Mouse (Mus musculus): Measurements from ENCODE around the gene Bcas3. TPM values are rescaled to one million over a fixed set of nuclear protein-coding genes. Genes with fewer than 3 reads are reported as not detected.

The Bcas3 gene
- 28.5 and 34.8 TPM in 2 replicates for polyA plus RNA-seq (2015; fragmentation: Nextera tagmentation; extraction: Ambion mirVana)

DNA sequence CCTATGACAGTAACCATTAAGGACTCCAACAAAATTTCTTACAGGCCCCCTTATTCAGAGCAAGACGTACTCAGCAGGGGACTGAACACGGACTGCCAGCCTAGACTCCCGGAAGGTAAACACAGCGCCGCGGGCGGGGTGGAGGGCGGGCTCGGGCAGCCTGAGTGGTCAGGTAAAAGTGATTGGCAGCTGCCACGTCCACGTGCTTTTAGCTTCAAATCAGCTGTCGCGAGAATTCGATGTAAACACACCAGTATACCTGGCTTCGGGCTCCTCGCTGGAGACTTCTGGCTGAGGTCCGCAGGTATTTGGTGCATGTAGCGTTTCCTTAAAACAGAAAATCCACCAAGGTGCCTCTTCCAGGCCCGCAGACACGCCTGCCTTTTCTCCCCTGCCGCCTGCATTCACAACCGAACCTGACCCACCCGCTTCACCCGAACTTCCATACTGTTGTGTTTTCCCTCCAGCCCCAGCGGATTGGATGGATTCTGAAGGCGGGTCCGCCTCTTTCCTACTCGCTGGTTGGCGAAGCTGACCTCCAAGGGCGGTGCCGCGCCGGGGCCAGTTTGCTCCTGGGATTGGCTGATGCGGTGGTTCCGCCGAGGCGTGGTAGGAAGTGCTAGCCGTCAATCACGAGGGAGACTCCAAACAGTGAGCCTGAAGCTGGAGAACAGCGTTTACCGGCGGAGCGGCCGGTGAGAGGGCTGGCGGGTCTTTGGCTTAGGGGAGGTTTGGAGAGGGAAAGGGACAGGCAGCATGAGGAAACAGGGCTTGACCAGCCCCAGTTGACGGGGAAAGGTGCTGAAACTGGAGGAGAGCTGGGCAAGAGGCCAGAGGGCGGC lies at the start of gene Bcas3:
TSS of gene Bcas3 (plus strand) at position 629 of the 842 bp plus-strand sequence.
- H3K4me3 ChIP-seq (replicated peaks) = peak within 1 kb of the TSS; percentile 71
- peak within 1 kb of the TSS; percentile 79 for H3K9ac ChIP-seq (replicated peaks)
- H3K4me1 ChIP-seq (replicated peaks) = peaks cover 11% of the 10 kb centered on the region
- WGBS = under 1% methylated on average over 47 of the region's 47 CpGs
- ATAC-seq = peak; percentile 100
- H3K27me3 ChIP-seq = no peaks in the 10 kb centered on the region
- H3K9me3 ChIP-seq = no peaks in the 10 kb centered on the region
- peak within 1 kb of the TSS; percentile 59; the same call in 1 of the 2 replicates for H3K27ac ChIP-seq
- H3K36me3 ChIP-seq = no peaks in the 10 kb centered on the region; the same call in 1 of the 2 replicates
- H3K4me2 ChIP-seq (replicated peaks) = peak within 1 kb of the TSS; percentile 89

DNA sequence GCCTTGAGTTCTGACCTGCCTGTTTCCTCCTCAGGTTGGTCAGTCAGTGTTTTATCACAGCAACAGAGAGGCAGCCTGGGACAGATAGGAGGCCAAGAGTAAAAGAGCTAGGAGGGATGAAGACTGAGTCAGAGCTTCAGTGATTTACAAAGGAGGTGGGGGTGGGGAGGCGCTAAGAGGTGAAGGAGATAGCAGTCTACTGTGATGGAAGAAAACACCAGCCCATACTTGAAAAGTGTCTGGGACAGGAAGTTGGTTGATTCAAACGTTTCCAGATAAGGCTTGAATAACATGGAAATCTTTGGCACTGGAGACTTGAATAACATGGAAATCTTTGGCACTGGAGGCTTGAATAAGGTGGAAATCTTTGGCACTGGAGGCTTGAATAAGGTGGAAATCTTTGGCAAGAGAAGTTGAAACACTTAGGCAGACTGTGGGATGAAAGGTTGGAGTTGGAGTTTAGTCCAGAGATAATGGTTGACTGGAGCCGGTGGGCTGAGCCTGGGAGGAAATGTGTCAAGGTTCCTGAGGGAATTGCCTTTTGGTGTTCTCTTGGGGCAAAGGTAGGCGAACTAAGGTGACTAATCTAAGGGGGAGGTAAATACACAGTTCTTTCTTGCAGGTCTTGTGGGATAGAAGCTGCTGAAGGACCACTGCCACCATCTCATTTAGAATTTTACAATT lies 46.2 kb upstream of the Bcas3 start:
- Histone ChIP-seq H3K36me3 (no peaks in the 10 kb centered on the region), H3K27ac (no peak overlapping the region), H3K4me1 (replicated peaks) (peaks cover 5% of the 10 kb centered on the region; the same call in 1 of the 2 replicates), H3K9me3 (no peaks in the 10 kb centered on the region), H3K27me3 (no peaks in the 10 kb centered on the region), H3K9ac (replicated peaks) (no peak overlapping the region), H3K4me3 (replicated peaks) (no peak overlapping the region), H3K4me2 (replicated peaks) (no peak overlapping the region)
- ATAC-seq = no peak
- 70% methylated on average over 4 of the region's 4 CpGs for WGBS

DNA sequence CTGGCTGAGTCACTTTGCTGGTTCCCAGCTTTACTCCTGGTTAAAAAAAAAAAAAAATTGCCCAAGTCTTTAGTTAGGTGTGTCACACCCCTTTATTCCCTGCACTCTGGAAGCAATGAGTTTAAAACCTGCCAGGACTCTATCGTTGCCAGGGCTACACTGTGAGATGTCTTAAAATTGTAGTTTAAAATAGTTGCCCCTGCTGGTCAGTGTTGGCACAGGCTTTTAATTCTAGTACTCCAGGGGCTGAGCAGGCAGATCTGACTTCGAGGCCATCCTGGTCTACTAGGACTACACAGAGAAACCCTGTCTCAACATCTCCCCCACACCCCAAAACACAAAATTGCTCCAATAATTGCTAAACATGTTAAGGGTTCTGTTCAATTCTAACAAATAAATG lies 44.2 kb upstream of the Bcas3 start:
- H3K27ac ChIP-seq = no peak overlapping the region

DNA sequence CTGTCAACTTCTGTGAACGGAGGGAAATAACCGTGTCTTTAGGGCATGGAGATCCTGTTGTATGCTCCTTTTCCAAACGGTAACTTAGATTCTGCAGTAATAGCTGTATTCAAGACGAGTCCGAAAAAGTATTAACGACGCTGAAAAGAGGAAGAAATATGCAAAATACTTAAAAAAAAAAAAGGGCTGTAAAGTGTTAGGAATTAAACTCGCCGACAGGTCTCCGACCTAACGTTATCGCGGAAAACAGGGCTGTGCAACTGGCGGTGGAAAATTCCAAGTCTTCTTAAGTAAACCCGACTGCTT lies 42.6 kb upstream of the Bcas3 start:
- peak overlapping the region; percentile 72; the same call in 1 of the 2 replicates for H3K27ac ChIP-seq
- peak overlapping the region; percentile 91 for H3K4me2 ChIP-seq (replicated peaks)
- H3K4me1 ChIP-seq (replicated peaks) = peaks cover 33% of the 10 kb centered on the region
- peaks cover 4% of the 10 kb centered on the region for H3K36me3 ChIP-seq
- H3K9ac ChIP-seq (replicated peaks) = peak overlapping the region; percentile 67
- peak overlapping the region; percentile 97 for H3K4me3 ChIP-seq (replicated peaks)
- no peaks in the 10 kb centered on the region for H3K9me3 ChIP-seq
- H3K27me3 ChIP-seq = no peaks in the 10 kb centered on the region
- no peak for ATAC-seq
- WGBS = 2% methylated on average over 15 of the region's 15 CpGs

More for the DNA sequence above, 44.2 kb upstream of the Bcas3 start:
- Histone ChIP-seq H3K27me3 (no peaks in the 10 kb centered on the region), H3K4me2 (replicated peaks) (no peak overlapping the region), H3K4me1 (replicated peaks) (peaks cover 22% of the 10 kb centered on the region), H3K9me3 (no peaks in the 10 kb centered on the region), H3K4me3 (replicated peaks) (no peak overlapping the region), H3K9ac (replicated peaks) (no peak overlapping the region), H3K36me3 (no peaks in the 10 kb centered on the region)
- 81% methylated on average over 2 of the region's 2 CpGs for WGBS
- no peak for ATAC-seq

DNA sequence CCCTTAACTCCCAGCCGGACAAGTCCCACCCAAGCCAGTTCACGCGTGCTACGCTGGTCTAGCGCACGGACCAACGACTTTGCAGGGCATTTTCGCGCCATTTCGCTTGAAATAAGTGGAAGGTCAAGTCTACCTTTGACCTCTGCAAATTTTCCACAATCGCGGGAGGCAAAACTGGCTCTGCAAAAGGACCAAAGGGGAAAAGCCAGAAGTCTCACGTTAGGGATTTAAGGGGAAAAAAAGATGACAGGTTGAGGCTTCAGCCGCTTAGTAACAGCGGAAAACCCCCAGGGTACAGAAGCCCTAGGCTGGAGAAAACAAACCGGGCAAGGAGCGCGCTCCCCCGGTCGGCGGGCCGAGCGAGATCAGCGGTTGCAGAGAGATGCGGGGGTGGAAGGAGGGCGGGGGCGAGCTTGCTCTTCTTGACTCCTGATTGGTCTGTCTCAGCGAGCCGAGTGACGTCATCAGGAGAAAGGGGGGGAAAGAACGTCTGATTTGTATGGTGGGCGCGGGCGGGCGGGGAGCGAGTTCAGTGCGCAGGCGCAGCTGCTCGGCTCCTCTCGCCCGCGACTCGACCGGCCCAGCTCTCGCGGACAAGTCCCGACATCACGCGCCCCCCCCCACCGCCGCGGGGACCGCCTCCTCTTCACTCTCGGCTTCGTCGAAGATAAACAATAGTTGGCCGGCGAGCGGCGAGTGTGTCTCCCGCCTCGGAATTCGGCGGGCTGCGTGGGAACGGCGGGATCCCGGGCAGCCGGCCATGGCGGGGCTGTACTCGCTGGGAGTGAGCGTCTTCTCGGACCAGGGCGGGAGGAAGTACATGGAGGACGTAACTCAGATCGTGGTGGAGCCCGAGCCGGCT lies 42.0 kb upstream of the Bcas3 start, which contains the start of gene Ppm1d:
TSS of gene Ppm1d (plus strand) at position 532 of the 862 bp plus-strand sequence.
- WGBS = under 1% methylated on average over 77 of the region's 78 CpGs
- no peaks in the 10 kb centered on the region for H3K27me3 ChIP-seq
- H3K4me3 ChIP-seq (replicated peaks) = peak within 1 kb of the TSS; percentile 97
- ATAC-seq = peak; percentile 94
- no peaks in the 10 kb centered on the region for H3K9me3 ChIP-seq
- H3K27ac ChIP-seq = peak within 1 kb of the TSS; percentile 91
- peaks cover 33% of the 10 kb centered on the region for H3K4me1 ChIP-seq (replicated peaks)
- H3K36me3 ChIP-seq = peaks cover 4% of the 10 kb centered on the region
- peak within 1 kb of the TSS; percentile 91 for H3K9ac ChIP-seq (replicated peaks)
- H3K4me2 ChIP-seq (replicated peaks) = peak within 1 kb of the TSS; percentile 91

DNA sequence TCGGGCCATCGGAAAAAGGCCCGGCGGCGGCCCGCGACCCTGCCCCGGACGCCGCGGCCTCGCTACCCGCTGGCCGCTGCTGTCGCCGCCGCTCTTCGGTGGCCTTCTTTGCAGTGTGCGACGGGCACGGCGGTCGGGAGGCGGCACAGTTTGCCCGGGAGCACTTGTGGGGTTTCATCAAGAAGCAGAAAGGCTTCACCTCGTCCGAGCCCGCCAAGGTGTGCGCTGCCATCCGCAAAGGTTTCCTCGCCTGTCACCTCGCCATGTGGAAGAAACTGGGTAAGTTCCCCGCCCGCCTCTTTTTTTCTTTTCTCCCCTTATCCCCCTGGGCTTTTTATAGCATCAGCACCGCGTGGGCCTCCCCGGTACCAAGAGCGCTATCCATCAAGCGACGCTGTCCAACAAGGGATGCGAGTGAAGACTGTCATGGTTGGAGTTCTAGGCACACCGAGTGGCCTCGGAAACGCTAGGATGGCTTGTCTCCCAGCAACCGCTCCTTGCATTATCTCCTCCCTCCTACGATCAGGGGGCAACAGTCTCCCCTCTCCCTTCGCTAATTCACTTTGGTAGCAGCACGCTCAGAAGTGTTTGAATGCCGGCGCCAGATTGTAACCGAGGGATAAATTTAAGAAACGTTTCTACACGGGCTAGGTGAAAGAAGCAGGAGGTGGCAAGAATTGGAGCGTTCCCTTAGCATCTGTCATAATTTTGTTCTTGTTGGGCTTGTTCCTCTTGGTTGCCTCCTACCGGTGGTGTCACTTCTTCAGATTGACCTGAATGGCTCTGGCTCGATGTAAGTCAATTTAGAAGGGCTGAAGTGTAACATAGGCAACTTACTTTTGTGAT lies 41.1 kb upstream of the Bcas3 start:
- Histone ChIP-seq H3K27ac (peak overlapping the region; percentile 91), H3K36me3 (peaks cover 7% of the 10 kb centered on the region), H3K4me1 (replicated peaks) (peaks cover 33% of the 10 kb centered on the region), H3K27me3 (no peaks in the 10 kb centered on the region), H3K9ac (replicated peaks) (peak overlapping the region; percentile 91), H3K9me3 (no peaks in the 10 kb centered on the region), H3K4me3 (replicated peaks) (peak overlapping the region; percentile 97), H3K4me2 (replicated peaks) (peak overlapping the region; percentile 91)
- WGBS = under 1% methylated on average over 54 of the region's 56 CpGs
- peak; percentile 25 for ATAC-seq

DNA sequence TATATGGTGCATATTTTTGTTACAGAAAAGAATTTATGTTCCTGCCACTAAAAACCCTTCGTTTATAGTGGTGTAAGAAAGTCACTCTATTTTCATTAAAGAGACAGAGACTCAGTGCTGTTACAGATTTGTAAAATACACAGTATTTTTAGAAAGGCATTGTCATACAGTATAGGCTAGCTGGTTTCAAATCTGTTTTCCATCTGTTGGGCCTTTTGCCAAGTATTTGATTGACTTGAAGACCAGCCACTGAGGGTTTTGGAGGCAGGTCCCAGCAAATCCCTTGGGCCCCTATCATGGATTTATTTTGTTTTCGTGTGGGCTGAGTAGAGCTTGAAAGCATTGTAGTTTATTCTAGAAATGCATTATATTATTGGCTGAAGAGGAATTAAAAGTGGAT lies 40.1 kb upstream of the Bcas3 start:
- Histone ChIP-seq H3K36me3 (peaks cover 7% of the 10 kb centered on the region), H3K9me3 (no peaks in the 10 kb centered on the region), H3K4me3 (replicated peaks) (peak overlapping the region; percentile 97), H3K4me1 (replicated peaks) (peaks cover 33% of the 10 kb centered on the region), H3K4me2 (replicated peaks) (peak overlapping the region; percentile 91), H3K9ac (replicated peaks) (peak overlapping the region; percentile 91; the same call in 1 of the 2 replicates), H3K27me3 (no peaks in the 10 kb centered on the region), H3K27ac (no peak overlapping the region)
- ATAC-seq = no peak
- 35% methylated on average over 2 of the region's 2 CpGs for WGBS

DNA sequence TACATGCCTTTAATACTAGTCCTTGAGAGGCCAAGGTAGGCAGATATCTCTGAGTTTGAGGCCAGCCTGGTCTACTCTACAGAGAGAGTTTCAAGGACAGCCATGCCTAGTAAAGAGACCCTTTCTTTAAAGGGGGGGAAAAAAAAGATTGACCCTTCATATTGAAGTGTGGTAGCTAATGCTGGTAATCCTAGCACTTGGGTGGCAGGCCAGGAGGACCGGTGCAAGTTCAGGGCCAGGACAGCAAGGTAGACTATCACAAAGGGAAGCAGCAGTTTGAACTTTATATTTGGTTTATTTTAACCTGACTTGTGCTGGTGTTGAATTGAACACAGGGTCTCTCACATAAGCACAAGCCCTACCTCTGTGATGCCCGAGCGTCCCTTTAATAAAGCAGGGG lies 39.6 kb upstream of the Bcas3 start:
- no peaks in the 10 kb centered on the region for H3K27me3 ChIP-seq
- peaks cover 33% of the 10 kb centered on the region for H3K4me1 ChIP-seq (replicated peaks)
- 83% methylated on average over 3 of the region's 3 CpGs for WGBS
- H3K4me2 ChIP-seq (replicated peaks) = peak overlapping the region; percentile 91
- H3K9ac ChIP-seq (replicated peaks) = peak overlapping the region; percentile 91; the same call in 1 of the 2 replicates
- H3K27ac ChIP-seq = no peak overlapping the region
- H3K9me3 ChIP-seq = no peaks in the 10 kb centered on the region
- peaks cover 7% of the 10 kb centered on the region for H3K36me3 ChIP-seq
- no peak for ATAC-seq
- H3K4me3 ChIP-seq (replicated peaks) = peak overlapping the region; percentile 97

DNA sequence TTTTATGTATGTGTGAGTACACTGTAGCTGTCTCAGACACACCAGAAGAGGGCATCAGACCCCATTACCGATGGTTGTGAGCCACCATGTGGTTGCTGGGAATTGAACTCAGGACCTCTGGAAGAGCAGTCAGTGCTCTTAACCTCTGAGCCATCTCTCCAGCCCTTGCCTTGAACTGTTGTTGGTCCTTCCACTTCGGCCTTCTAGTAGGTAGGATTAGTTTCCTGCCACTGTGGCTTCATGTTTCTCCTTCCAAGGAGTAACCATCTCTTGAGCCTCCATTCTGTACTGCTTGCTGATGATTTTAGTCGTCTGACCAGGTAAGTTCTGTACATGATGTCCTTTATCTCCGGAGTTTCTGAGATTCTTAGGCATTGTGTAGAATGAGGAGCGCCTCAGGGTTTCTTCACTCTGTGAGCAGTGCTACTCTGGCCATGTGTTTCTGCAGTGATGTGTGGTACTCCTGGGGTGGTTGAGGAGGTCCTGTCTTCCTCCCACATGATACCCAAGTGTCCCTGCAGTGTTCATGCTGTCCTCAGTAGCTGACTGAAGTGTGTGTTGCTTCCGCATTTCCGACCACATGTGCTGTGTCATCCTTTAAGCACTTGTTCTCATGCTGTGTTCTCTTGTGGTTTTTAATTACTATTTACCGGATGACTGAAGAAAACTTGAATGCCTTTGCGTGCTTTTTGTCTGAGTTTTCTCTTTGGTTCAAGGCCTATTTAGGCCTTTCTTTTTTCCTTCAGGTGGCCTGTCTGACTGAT lies 29.2 kb upstream of the Bcas3 start:
- no peak for ATAC-seq
- Histone ChIP-seq H3K4me3 (replicated peaks) (no peak overlapping the region), H3K27me3 (no peaks in the 10 kb centered on the region), H3K9me3 (no peaks in the 10 kb centered on the region), H3K4me1 (replicated peaks) (no peaks in the 10 kb centered on the region), H3K9ac (replicated peaks) (no peak overlapping the region), H3K4me2 (replicated peaks) (no peak overlapping the region), H3K36me3 (peaks cover 8% of the 10 kb centered on the region), H3K27ac (no peak overlapping the region)
- 82% methylated on average over 9 of the region's 9 CpGs for WGBS

DNA sequence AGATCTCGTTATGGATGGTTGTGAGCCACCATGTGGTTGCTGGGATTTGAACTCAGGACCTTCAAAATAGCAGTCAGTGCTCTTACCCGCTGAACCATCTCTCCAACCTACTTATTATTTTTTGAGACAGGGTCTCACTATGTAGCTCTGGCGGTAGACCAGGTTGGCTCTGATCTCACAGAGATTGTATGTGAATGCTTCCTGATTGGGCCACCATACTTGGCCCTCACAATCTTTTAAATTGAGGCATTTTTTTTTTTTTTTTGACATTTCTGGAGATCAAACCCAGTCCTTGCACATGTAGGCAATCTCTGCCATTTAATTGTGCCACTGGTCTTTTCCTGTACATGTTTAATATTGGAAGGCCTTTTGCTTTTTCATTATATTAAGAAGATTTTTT lies 24.2 kb upstream of the Bcas3 start:
- no peaks in the 10 kb centered on the region for H3K4me1 ChIP-seq (replicated peaks)
- no peak overlapping the region for H3K4me2 ChIP-seq (replicated peaks)
- no peak overlapping the region for H3K9ac ChIP-seq (replicated peaks)
- no peak overlapping the region for H3K27ac ChIP-seq
- H3K4me3 ChIP-seq (replicated peaks) = no peak overlapping the region
- H3K9me3 ChIP-seq = no peaks in the 10 kb centered on the region
- H3K36me3 ChIP-seq = peaks cover 39% of the 10 kb centered on the region
- ATAC-seq = no peak
- 95% methylated on average over 3 of the region's 3 CpGs for WGBS
- no peaks in the 10 kb centered on the region for H3K27me3 ChIP-seq

Data from midbrain, embryonic 13.5 days (tissue).